Mouse (Mus musculus) heart, postnatal 4 days (tissue): ENCODE results near the gene Fam160a1. TPM values are rescaled to one million over a fixed set of nuclear protein-coding genes. Genes with fewer than 3 reads are reported as not detected.

Experiments
- DNase-seq: peaks from one replicate; pipeline ENCODE4 v3.0.0; 2021
- total RNA-seq, 2 experiments: library from RNA; stranded (reverse); gene quantifications; 2 replicates each; pipeline ENCODE4 v1.2.3; 2021

Gene Fam160a1
- total RNA-seq, 2 experiments from 2014 or later: 27.0 to 28.1 TPM

DNA sequence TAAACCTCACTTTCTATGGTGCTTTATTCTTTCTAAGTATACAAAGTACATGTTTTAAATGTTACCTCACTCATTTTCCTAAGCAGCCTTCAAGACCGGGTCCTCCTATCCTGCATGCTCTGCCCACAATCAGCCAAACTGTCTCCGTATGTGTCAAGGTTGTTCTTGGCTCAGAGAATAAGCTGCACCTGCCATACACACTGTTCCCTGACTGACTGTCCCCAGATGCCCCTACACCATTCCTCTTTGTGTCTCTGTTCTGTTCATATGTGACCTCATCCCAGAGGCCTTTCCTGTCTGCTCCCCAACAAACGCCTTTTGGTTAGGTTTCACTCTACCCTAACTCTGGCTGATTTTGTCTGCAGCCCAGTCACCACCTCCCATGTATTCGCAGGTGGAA, 10.2 kb upstream of the Fam160a1 start:
- DNase-seq: no peak

DNA sequence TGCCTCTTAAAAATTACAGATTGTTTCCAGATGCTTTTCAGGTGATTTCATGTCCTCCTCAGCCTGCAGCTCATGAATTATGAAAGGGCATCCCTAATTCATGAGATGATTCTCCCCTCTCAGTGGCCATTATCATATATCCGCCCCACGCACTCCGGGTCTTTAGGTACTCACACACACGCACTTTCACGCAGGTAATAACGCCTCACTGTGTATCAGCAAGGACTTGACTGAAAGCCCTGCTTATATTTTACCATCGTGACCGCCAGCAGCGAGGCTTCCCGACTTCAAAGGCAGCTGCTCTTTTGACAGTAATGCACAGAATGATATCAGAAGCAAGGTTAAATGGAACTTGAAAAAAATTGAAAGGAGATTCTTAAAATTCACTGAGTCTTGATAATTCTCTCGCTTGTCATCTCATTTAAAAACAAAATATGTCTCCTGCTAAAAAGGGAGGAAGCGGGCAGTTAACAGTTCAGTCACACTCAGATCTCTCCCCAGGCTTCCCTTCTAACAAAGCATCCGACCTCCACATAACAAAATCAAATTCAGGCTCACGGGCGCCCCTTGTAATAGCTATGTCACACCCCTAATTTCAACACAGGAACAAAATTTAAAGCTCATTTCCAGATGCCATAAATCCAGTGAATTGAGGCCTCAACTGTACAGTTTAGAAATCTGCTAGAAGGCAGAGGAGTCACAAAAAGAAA, 3.9 kb upstream of the Fam160a1 start:
- no peak for DNase-seq

DNA sequence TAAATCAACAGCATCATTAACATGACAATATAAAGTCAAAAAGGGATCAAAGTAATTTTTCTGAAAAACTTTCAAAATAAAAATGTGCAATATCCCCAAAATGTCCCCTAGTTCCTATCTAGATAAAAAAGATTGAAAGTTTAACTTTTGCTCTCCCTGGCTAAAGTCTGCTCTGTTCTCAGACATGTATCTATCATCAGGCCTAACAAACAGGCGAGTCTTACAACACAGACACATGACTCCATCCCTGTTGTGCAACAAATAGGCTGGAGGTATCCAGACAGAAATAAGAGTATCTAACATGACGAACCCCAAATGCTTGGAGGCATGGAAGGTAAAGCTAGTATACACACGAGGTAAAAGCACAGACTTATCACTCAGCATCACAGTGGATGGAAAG, 2.2 kb upstream of the Fam160a1 start:
- no peak for DNase-seq

DNA sequence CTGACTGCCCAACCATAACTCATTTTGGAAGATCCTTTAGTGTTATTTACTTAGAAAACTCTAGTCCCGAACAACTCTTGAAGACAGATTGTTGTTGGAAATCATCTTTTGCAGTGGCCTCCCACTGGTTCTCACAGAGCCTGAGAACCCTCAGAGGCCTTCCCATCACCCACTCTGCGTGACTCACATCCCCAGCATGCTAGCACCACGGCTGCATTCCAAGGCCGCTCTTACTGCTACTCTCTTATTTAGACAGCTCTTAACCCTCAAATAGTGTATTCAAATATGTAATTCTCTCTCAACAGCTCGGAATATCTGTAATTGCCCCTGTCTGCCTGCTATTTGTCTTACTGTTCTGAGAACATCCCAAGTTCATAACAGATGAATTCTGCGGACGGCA, 2.9 kb downstream of the Fam160a1 start:
- peak; percentile 43 for DNase-seq

DNA sequence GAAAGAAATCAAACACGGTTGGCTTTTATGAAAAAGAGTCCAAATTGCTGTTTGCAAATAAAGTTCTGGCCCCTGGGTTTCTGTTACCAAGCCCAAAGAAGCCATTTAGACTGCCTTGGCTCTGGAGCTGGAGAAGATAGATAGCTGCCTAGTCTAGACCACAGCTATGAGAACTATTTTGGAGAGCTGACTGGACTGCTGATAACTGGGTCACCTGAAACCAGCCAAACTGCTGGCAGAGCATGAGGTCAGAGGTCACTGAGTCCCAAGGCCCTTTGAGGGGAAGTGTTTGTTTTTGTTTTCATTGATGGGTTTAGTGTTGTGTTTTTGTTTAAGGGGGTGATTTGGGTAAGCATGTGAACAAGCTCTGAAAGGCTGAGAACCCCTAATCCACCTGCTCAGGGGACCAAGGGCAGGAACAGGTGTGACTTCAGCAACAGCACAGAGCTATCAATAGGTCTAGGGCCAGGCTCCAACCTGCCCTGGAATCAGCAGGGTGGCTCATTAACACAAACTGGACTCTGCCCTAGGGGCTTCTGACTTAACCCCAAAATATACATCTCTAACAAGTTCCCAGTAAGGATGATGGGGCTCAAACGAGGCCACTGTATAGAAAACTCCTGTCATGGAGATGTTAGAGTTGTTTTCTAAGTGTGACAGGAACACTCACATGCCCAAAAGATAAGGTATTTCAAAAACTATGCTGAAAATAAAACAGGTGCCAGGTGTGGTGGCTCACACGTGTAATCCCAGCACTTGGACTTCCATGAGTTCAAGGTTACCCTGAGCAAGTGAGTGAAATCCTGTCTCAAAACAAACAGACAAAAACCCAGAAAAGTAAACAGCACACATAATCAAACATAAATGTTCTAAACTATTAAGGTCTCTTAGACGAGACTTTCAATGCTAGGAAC, 3.7 kb downstream of the Fam160a1 start:
- no peak for DNase-seq

DNA sequence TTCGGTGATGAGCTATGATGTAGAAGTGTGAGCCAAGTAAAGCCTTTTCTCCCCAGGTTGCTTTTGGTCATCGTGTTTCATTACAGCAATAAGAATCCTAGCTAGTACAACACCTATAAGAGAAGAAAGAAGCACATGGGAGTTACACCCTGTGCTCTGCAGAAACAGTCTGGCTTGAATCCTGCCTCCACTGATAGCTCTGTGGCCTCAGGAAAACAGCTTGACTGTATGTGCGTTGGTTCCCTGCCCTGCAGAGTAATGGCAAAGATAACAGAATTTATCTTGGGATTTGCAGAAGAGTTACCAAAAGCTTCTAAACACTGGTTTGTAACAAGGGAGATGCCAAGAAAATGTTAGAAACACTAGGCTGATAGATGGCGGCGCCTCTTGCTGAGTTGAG, 5.1 kb downstream of the Fam160a1 start:
- no peak for DNase-seq

DNA sequence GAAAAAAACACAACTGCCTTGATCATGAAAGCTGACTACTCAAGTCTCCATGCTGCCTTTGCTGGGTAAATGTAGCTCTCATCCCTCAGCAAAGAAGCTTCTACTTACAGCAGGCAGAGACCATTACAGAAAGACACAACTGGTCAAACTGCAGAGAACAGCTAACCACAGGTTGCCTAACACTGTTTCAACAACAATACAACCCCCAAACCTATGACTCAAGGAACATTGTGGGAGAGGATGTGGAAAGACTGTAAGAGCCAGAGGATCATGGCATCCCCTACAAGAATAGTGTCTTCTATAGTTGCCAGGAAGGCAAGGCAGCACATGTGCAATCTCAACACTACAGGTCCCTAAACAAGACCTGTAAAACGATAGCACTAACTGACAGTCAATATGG, 23.9 kb downstream of the Fam160a1 start:
- no peak for DNase-seq

DNA sequence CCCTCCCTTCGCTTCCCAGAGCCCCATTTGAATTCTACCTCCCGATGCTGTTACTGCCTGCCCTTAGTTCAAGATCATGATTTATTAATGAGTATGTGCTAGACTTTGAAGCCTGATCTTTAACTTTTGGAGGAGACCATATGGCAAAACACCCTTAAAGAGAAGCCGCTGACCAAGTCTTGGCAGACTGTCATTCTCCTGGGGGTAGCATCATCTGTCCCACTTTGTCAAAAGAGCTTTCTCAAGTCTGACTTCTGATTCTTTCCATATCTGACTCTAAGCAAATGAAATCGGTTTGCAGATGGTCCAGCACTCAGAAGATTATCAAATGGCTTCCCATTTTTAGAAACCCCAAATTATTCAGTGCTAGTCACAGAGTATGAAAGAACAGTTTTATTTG, 27.3 kb downstream of the Fam160a1 start:
- no peak for DNase-seq

DNA sequence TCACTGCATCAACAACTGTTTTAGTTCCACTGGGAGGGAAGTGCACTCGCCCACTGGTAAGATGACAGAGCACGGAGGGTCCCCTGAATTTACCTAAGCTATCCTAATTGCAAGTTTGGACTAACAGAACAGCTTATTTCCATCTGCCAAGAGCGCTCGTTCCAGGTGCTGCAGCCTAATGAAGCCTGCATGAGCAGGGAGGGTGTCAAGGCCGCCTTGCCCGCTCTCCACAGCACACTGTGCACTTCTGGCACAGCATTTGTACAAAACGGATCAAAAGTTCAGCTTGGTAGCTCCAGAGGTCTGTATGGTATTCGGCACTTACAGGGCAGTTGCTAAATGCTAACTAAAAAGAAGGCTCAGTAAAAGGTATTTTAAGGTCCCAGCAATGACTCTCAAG, 30.6 kb downstream of the Fam160a1 start:
- no peak for DNase-seq

DNA sequence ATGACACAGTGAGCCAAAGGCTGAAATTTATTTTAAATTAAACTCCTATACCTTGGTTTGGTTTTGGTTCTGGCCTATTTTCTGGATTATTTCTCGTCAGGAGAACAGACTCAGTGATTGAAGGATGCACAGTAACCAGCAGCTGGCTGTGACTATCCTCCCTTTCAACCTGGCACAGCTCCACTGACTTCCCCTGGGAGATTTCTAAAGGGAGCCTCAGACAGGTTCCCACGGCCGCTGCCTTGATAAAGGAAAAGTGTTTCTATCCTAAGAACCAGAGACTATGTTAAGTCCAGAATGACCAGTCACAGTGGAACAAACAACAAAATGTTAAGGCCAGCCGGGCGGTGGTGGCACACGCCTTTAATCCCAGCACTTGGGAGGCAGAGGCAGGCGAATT, 36.2 kb downstream of the Fam160a1 start:
- peak; percentile 57 for DNase-seq

DNA sequence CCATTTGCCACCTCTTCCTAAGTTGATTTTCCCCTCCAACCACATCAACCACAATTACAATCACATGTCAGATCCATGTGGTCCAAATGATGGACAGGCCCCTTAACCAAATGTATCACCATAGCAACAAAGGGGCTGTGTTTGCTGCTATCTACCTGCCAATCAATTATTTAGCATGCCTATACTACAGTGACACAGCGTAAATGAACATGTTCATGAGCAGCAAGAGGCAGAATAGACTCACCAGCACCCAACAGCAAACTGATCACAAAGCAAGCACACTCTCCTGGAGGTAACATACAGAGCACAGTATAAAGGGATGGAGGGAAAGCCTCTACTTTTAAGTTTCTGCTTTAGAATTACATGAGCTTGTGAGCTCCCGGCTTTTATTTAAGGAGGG, 36.8 kb downstream of the Fam160a1 start:
- no peak for DNase-seq

DNA sequence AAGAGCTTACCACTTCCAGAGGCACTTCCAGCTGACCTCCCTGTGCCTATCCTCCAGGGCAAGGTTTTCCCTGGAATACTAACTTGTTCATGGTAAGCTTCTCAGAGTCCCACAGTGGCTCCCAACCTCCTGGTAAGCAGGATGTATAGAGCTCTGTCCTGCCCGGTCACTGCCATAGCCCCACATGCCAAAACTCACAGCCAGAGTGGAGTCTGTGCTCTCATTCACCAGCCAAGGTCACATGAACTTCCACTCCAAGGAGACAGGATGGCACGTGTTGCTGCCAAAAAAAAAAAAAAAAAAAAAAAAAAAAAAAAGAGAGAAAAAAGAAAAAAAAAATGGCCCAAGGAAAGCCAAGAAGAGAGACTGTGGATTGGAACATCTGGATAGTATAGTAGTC, 39.2 kb downstream of the Fam160a1 start:
- no peak for DNase-seq

DNA sequence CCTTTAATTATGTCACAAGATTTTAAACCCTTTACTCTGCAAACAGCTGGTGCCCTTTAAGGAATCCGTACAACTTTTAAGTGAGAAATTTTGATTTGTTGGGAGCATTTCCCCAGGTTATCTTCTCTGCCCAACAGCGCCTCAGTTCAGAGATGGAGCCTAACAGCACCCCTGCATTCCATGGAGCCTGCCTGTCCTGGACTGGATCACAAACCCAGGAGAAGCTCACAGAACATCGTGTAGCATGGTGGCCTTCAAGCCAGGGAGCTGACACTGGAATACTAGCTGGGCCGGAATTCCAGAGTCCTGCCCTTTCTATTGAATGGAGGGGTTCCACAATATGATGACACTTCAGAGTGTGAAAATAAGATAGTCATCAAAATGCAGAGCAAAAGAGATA, 39.7 kb downstream of the Fam160a1 start:
- DNase-seq: no peak

DNA sequence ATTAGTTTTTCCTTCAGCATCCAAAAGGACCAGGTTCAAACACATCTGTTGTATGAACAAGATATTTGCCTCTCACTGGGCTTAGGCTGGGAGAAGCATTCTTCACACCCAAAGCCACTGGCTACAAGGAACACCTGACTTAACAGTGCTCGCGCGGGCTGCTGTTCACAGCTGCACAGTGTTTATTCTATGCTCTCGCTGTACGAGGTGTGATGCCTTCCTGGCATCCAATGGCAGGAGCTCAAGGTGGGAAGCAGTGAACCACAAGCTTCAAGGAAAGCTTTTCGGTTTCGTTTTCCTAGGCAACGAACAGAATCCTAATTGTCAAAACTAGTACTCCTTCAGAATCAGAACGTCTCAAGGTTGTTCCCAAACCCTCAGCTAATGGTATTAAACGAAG, 40.4 kb downstream of the Fam160a1 start:
- no peak for DNase-seq

DNA sequence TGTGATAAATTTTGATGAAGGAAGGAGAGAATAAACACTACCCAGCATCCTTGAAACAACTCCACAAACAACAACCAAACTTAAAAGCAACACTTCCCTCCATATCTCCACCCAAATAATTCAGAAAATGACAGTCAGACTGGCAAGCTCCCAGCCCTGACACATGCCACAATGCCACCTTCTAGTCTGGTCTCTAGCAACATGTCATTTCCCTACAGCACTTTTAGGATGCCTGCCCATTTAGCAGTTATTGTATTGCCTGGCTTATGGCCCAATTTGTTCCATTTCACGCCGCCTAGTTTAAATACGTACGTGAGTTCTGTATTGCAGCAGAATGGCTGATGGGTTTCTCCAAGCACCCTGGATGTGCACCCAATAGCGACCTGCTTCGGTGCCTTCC, 41.0 kb downstream of the Fam160a1 start:
- DNase-seq: no peak

DNA sequence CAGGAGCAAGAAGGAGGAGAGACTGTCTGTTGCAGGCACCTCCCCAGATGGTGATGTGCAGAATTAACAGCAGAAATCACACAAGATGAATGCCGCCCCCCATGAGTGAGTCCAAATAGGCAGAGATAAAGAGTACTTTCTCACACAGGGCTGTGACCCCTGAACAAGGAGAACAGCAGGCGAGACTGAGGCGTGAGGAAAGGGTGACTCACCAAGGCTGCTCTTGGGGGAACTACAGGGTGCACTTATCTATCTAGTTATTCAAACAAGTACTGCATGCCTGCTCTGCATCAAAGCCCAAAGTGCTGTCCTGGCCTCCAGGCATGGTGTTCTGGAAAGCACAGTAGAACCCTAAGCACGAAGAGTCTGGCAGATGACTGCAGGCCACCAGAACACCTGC, 43.2 kb downstream of the Fam160a1 start:
- peak; percentile 34 for DNase-seq

DNA sequence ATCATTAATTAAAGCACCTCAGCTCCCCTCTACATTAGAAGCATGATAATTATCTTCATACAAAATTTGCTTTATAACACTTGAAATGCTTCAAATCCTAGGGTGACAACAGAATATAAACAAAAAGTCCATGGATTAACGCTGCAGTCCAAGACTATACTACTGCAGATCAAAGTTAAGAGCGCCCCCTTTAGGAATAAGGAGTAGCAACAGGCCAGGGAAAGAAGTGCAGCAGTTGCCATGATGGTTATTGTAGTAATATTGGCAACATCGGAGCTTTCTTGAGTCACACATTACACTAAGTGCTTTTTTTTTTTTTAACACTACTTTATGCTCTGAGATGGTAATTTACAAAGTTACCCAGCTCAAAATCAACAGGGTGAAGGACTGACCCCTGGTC, 43.7 kb downstream of the Fam160a1 start:
- peak; percentile 25 for DNase-seq

DNA sequence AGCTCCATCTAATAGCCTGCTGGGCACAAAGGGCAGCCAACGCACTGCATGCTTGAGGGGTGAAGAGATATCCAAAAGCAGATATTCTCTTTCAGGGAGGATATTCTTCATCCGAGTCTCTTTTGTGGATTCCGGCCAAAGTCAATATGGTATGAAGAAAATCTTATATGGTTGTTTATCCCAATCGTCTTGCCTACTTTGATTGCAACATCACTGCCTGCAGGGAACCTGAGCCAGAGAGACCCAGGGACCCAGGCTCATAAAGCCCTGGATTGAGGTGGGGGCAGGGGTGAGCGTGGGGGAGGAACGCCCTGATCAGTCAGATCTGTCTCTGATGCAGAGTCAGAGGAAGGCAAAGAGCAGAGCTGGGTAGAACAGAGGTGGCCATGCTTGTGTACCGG, 52.2 kb downstream of the Fam160a1 start:
- DNase-seq: no peak

DNA sequence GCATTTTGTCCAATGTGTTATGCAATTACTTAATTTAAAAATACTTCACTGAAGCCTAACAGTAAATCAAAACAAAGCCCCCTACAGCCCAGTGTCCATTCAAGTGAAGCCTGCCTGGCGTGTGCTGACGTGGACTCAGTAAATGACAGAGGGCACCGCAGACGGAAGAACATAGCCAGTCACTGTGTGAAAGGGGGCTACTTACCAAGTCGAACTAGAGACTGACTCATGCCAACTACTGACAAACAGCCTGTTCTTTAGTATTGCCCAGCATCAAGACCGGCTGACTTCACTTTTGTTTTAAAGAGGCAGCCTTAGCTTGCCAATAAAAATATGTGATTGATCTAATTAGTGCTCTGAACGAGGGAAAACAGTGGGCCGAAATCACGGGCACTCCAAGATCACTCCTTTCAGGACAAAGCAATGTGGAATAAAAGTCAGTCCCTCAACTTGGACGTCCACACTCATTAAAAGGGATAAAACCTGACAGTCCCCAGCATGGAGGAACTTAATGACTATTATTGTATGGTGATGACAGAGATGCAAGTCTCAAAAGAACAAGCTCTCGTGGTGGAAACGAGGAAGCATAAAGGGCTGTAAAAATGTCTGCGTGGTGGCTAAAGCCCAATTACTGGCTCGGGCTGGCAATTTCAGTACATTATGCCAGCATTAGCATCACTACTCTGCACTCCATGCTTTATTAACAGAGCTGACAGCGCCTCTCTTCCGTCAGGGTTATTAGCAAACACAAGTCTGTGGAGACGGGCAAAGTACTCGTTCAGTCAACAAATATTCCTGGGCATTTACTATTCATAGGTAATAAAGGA, 52.9 kb downstream of the Fam160a1 start:
- DNase-seq: no peak

DNA sequence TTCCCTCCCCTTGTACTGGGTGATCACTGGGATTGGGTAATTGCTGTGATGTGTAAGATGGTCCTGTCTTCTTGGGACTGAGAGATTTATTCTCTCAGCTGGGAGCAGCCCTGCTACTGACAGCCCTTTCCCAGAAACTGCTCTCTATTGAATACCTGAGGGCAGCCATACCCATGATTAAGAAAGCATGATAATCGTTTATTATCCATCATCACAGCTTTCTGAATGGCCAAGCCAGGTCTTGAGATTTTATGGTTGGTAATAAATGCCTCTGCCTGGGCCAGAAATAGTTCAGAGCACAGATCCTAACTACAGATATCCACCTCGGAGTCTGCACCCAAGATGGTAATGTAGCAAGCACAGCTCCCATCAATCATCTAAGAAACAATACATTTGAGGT, 59.1 kb downstream of the Fam160a1 start:
- no peak for DNase-seq

DNA sequence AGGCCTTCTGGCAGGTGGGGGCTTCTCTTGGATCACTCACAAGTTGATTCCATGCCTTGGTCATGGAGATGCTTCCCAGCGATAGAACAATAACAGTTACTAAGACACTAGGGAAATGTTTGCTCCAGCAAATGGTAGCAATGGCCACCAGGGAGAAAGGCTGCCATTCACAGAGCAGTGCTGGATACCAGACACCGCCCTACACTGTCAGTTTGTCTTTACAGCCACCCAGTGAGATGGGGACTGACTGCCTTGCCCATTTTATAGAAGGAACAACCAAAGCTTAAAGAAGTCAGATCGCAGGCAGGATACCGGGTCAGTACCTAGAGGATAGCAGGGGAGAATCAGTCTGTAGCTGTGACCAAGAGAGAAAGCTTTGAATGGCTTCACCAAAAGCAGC, 59.7 kb downstream of the Fam160a1 start:
- no peak for DNase-seq

DNA sequence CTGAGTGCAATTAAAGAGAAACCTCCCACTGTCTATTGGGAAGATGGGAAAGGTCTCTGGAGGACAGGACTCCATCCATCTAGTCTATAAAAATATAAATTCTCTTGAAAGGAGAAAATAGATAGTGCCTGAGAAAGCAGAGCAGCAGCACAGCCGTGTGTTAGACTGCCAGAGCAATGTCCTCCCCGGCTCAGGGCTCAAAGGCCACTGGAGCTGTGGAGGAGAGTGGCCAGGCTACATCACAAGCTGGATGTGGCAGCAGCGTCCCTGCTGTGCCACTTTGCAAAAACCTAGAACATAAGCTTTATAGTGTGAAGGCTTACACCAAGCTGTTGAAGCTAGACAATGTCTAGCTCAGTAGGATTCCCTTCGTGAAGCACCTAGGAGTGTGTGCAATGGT, 67.7 kb downstream of the Fam160a1 start:
- no peak for DNase-seq

DNA sequence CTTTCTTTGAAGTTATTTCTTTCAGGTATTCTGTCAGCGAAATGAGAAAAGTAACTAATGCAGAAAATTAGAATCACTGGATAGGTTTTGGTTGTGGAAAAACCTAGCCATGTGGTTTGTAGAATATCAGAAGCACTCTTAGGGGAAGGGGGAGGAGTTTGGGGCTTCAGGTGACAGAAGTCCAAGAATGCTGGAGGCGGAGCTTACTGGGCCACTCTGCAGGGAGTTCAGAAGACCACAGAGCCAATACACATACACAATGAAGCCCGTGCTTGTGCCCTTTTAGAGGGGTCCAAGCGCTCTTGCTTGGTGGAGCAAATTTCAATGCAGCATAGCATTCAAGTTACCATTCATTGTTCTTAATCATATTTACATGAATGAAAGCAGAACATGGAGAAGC, 68.2 kb downstream of the Fam160a1 start:
- DNase-seq: no peak
